Mouse (Mus musculus) forebrain, embryonic 14.5 days (tissue): Measurements from ENCODE around the gene Cox4i2. TPM values are rescaled to one million over a fixed set of nuclear protein-coding genes. Genes with fewer than 3 reads are reported as not detected.

Source experiments
- ATAC-seq: fragments of 200-750 bp; cut with Nextera tagmentation; 2 replicates; pipeline ENCODE4 v1.8.0; 2017; ENCODE audit warnings: mild to moderate bottlenecking, moderate library complexity
- DNase-seq: peaks from one replicate; pipeline ENCODE4 v3.0.0-alpha.2; 2015; ENCODE audit warnings: low spot score
- H3K27ac ChIP-seq: fragments of 300-500 bp; sonication (generic); 2 replicates; pipeline ENCODE4 v1.5.1; 2014; ENCODE audit warnings: low read depth, mild to moderate bottlenecking, control low read depth, low read length, moderate library complexity
- H3K27me3 ChIP-seq: fragments of 300-500 bp; sonication (generic); replicated peaks from 2 replicates; pipeline ENCODE4 v1.6.1; 2014; ENCODE audit warnings: low read length, control low read depth, mixed read lengths; ENCODE audit not compliant: control insufficient read depth, insufficient read depth
- H3K36me3 ChIP-seq: fragments of 300-500 bp; sonication (generic); 2 replicates; pipeline ENCODE4 v1.6.1; 2014; ENCODE audit warnings: low read length, control low read depth; ENCODE audit not compliant: control insufficient read depth, insufficient read depth
- H3K4me1 ChIP-seq: fragments of 300-500 bp; sonication (generic); 2 replicates; pipeline ENCODE4 v1.6.1; 2014; ENCODE audit warnings: antibody characterized with exemption, low read length, control low read depth; ENCODE audit not compliant: control insufficient read depth, insufficient read depth
- H3K4me2 ChIP-seq: fragments of 300-500 bp; sonication (generic); 2 replicates; pipeline ENCODE4 v1.6.1; 2014; ENCODE audit warnings: mild to moderate bottlenecking, control low read depth, low read length
- H3K4me3 ChIP-seq: fragments of 300-500 bp; sonication (generic); 2 replicates; pipeline ENCODE4 v1.5.1; 2014; ENCODE audit warnings: low read depth, low read length, control low read depth
- H3K9ac ChIP-seq: fragments of 300-500 bp; sonication (generic); 2 replicates; pipeline ENCODE4 v1.6.1; 2014; ENCODE audit warnings: mild to moderate bottlenecking, low read length, control low read depth, moderate library complexity
- H3K9me3 ChIP-seq: fragments of 300-500 bp; sonication (generic); replicated peaks from 2 replicates; pipeline ENCODE4 v1.6.1; 2016; ENCODE audit warnings: low read length, control low read depth, mixed read lengths; ENCODE audit not compliant: control insufficient read depth
- WGBS: fragments of 180-500 bp; shearing (Covaris S2); extraction: QIAGEN DNeasy Blood & Tissue Kit; methylation state at CpG from one replicate; pipeline ENCODE4 v1.1.7; 2014; 5-methylcytosine and 5-hydroxymethylcytosine counted together
- polyA plus RNA-seq: library from polyadenylated mRNA; unstranded; fragments of >200 nt; fragmentation: Nextera tagmentation; extraction: Ambion mirVana; gene quantifications from 2 replicates; pipeline ENCODE4 v1.2.1, GENCODE M21; 2014

The Cox4i2 gene
- polyA plus RNA-seq, 1 experiment from 2014 or later = 5.9 TPM

DNA sequence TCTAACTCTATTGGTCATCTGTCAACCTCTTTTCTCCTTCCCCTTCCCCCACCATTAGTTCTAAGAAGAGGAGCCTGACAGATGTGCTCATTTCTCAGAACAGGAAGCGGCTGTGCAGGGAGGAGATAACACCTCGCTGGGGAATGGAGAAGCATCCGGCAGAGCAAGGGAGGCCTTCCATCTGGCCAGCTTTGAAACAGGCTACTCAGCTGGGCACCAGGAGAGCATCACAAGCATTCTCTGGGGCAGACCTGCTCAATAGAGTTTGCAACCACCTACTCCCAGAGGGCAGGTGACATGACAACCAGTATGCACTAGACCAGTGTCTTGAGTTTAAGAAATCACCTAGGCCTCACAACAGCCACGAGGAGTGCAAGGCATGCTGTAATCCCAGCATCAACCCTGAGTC, 35.6 kb downstream of the Cox4i2 start:
- DNase-seq (no peak), ATAC-seq (no peak)
- 78% methylated on average over 4 of the region's 4 CpGs for WGBS
- Histone ChIP-seq H3K27me3 (no peaks in the 10 kb centered on the region), H3K4me3 (no peak overlapping the region), H3K4me2 (no peak overlapping the region), H3K4me1 (no peaks in the 10 kb centered on the region), H3K9me3 (no peaks in the 10 kb centered on the region), H3K9ac (no peak overlapping the region), H3K27ac (no peak overlapping the region), H3K36me3 (peaks cover 5% of the 10 kb centered on the region; the same call in 1 of the 2 replicates)

DNA sequence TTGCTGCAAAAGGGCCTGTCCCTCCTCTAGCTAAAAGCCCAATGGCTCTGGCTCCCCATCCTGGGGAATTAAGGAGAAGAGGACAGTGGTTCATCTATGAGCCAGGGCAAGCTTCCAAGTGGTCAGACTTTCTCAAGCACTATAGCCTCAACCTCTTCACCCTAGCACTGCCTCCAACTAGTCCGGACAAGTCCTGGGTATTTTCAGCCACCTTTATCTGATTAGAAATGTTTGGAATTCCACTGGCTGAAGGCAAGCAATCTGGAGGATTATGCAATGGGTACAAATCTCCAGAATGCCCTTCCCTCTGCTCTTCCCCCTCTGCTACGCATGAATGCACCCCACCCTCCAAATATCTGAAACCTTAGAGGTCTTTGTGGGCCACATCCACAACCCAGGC, 38.5 kb downstream of the Cox4i2 start:
- Histone ChIP-seq H3K36me3 (no peaks in the 10 kb centered on the region), H3K27ac (no peak overlapping the region), H3K4me1 (no peaks in the 10 kb centered on the region), H3K9me3 (no peaks in the 10 kb centered on the region), H3K4me3 (no peak overlapping the region), H3K4me2 (no peak overlapping the region), H3K9ac (no peak overlapping the region), H3K27me3 (no peaks in the 10 kb centered on the region)
- no peak for DNase-seq
- ATAC-seq = no peak
- 70% methylated on average over 2 of the region's 2 CpGs for WGBS

DNA sequence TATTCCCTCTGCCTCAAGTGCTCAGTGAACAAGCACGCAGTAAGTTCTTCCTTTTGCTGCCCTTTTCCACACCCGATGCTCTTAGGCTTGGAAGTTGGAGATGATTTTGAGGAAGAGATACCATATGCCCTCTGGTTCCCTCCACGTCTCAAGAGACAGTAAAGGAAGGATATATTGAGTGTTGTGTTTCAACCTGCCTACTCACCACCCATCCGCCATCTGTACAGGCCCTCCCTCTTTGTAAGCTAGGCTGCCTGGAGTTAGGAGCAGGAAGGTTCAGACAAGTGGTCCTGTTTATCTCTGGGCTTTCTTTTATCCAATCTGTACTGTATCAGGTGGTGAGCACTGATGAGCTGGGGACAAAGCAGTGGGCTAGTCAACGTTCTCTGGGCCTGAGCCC, 39.4 kb downstream of the Cox4i2 start:
- Histone ChIP-seq H3K9me3 (no peaks in the 10 kb centered on the region), H3K27me3 (no peaks in the 10 kb centered on the region), H3K4me1 (no peaks in the 10 kb centered on the region), H3K4me2 (no peak overlapping the region), H3K9ac (no peak overlapping the region), H3K27ac (no peak overlapping the region), H3K4me3 (no peak overlapping the region), H3K36me3 (no peaks in the 10 kb centered on the region)
- DNase-seq = no peak
- ATAC-seq = no peak
- WGBS = 92% methylated on average over 5 of the region's 5 CpGs

DNA sequence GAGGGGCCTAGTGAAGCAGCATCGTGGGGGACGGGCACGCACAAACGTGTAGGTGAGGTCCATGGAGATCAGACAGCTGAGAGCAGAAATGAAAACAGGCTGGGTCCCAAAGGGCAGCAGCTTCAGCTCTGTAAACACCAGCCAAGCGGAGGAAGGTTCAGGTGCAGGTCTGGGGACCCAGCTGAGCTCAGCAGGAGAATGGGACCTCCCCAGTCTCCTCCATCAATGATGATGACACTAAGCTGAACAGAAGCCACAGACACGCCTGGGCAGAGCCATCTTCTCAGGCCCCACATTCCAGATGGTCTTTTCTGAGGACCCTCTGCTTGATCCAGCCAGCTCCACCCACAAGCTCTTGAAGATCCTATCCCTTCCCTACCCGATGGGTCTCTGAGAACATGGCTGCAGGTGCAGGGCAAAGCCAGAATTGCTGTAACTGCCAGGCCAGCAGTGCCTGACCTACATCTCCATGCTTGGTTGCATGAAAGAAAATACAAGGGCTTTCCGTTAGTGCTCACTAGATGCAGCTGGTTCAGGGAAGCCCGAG, 40.4 kb downstream of the Cox4i2 start:
- no peak for ATAC-seq
- WGBS = 84% methylated on average over 9 of the region's 9 CpGs
- DNase-seq = no peak
- H3K4me1 ChIP-seq = no peaks in the 10 kb centered on the region
- H3K4me3 ChIP-seq = no peak overlapping the region
- no peaks in the 10 kb centered on the region for H3K9me3 ChIP-seq
- H3K27ac ChIP-seq = no peak overlapping the region
- no peak overlapping the region for H3K4me2 ChIP-seq
- no peak overlapping the region for H3K9ac ChIP-seq
- H3K27me3 ChIP-seq = no peaks in the 10 kb centered on the region
- no peaks in the 10 kb centered on the region for H3K36me3 ChIP-seq

DNA sequence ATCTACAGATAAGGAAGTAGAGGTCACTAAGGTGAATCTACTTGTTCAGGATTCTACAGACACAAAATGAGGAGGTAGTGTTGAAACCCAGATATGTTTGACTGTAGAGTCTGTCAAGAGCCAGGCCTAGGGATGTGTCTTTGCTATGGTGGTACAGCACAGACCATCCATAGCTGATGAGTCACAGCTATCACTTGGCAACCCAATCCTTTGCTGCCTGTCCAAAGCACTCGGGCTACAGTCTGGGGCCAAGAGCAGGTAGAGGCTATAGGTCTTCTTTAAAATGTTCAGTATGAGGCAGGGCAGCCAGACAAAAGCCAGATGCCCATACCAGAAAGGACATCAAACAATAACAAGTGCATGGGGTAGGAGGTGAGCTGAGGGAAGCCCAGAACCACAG, 43.6 kb downstream of the Cox4i2 start:
- no peaks in the 10 kb centered on the region for H3K9me3 ChIP-seq
- 89% methylated on average over 1 of the region's 1 CpGs for WGBS
- no peak overlapping the region for H3K9ac ChIP-seq
- H3K36me3 ChIP-seq = no peaks in the 10 kb centered on the region
- no peaks in the 10 kb centered on the region for H3K4me1 ChIP-seq
- no peak overlapping the region for H3K4me2 ChIP-seq
- H3K4me3 ChIP-seq = no peak overlapping the region
- DNase-seq (no peak), ATAC-seq (no peak)
- no peaks in the 10 kb centered on the region for H3K27me3 ChIP-seq
- H3K27ac ChIP-seq = no peak overlapping the region

DNA sequence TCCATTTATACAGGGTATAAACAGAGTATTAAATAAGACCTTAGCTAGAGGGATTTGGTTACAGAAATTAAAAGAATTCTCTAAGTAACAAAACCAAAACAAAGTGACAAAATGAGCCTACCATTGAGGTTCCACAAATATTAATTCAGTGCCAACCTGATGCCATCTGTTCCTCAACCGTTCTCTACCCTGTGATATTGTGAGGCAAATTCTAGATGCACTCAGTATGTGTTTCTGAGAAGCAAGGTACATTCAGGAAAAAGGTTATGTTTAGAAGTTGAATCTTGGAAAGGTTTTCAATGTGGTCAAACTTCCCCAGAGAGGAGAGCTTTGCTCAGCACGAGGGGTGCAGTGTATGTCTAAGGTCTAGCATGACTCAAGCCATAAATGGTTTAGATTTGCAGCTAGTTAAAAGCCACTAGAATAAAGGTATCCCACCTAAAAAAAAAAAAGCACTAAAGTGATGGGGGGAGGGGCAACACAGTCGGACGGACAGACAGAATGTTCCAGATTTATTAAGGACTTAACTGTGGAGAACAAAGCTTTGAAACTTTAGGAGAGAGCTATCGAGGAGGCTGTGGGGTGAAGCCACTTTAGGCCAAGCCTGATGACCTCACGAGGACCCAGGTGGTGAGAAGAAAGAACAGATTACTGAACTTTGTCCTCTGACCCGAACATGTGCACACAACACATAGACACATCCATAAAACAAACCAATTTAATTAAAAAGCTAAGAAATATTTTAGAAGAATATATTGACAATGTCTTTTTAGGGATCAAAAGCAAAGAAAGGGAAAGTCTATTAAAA, 46.2 kb downstream of the Cox4i2 start:
- Histone ChIP-seq H3K36me3 (no peaks in the 10 kb centered on the region), H3K27me3 (no peaks in the 10 kb centered on the region), H3K4me3 (no peak overlapping the region), H3K4me2 (no peak overlapping the region), H3K4me1 (peaks cover 9% of the 10 kb centered on the region), H3K9ac (no peak overlapping the region), H3K27ac (no peak overlapping the region), H3K9me3 (no peaks in the 10 kb centered on the region)
- 74% methylated on average over 7 of the region's 7 CpGs for WGBS
- no peak for DNase-seq
- no peak for ATAC-seq

DNA sequence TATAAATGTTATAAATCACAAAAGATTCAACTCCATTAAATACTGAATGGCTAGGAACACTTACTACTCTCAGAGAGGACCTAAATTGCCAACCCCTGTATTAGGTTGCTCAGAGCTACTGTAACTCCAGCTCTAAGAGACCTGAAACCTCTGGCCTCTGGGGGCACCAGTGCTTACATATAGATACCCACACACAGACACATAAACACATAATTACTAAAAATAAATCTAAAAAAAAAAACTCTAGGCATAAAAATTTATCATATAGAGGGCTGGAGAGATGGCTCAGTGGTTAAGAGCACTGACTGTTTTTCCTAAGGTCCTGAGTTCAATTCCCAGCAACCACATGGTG, 46.8 kb downstream of the Cox4i2 start:
- ATAC-seq = no peak

DNA sequence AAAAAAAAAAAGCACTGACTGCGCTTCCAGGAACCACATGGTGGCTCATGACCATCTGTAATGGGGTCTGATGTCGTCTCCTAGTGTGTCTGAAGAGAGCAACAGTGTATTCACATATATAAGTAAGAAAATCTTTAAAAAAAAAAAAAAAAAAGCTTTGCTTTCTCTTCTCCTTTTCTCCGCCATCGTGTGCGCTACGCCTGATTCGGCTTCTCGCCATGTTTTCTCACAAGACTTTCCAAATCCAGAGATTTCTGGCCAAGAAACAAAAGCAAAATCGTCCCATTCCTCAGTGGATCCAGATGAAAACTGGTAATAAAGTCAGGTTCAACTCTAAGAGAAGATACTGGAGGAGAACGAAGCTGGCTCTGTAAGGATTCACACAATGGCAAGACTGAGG, 48.3 kb downstream of the Cox4i2 start:
- Histone ChIP-seq H3K4me2 (no peak overlapping the region), H3K4me1 (peaks cover 9% of the 10 kb centered on the region), H3K9me3 (no peaks in the 10 kb centered on the region), H3K27ac (no peak overlapping the region), H3K9ac (no peak overlapping the region), H3K4me3 (no peak overlapping the region), H3K36me3 (0 out of 2 replicates have a peak, but pooled peaks cover 3% of the 10 kb centered on the region), H3K27me3 (no peaks in the 10 kb centered on the region)
- WGBS = 88% methylated on average over 10 of the region's 10 CpGs
- ATAC-seq (no peak), DNase-seq (no peak)

More for the DNA sequence above, 46.8 kb downstream of the Cox4i2 start:
- Histone ChIP-seq H3K36me3 (no peaks in the 10 kb centered on the region), H3K27ac (no peak overlapping the region), H3K4me3 (no peak overlapping the region), H3K4me1 (peaks cover 9% of the 10 kb centered on the region), H3K4me2 (no peak overlapping the region), H3K9me3 (no peaks in the 10 kb centered on the region), H3K9ac (no peak overlapping the region), H3K27me3 (no peaks in the 10 kb centered on the region)
- no peak for DNase-seq

DNA sequence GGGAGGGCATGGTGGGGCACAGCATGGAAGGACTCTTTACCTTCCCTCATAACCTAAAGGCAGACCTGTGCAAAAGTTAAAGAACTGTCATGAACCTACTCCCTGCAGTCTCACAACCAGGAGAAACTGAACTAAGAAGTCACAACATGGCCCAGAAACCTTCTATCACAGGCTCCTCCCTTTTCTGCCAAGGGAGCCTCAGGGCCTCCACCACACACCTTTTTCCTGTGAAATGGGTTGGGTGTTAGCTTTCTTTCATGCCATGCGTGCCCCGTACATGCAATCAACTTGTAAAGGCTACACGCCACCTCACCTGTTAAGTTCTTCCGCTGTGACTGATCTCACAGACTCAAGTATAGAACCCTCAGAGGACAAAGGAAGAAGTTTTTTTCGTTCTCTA, 49.1 kb downstream of the Cox4i2 start:
- Histone ChIP-seq H3K36me3 (0 out of 2 replicates have a peak, but pooled peaks cover 3% of the 10 kb centered on the region), H3K4me1 (peaks cover 9% of the 10 kb centered on the region), H3K9ac (no peak overlapping the region), H3K27me3 (no peaks in the 10 kb centered on the region), H3K4me3 (no peak overlapping the region), H3K27ac (no peak overlapping the region), H3K9me3 (no peaks in the 10 kb centered on the region), H3K4me2 (no peak overlapping the region)
- ATAC-seq (no peak), DNase-seq (no peak)
- 82% methylated on average over 5 of the region's 5 CpGs for WGBS
